Mouse (Mus musculus) midbrain, embryonic 15.5 days (tissue): ENCODE measurements around the gene 1700028J19Rik. TPM values are rescaled to one million over a fixed set of nuclear protein-coding genes. Genes with fewer than 3 reads are reported as not detected.
"Not testable (repeated sequence)": the region's sequence is repeated elsewhere in the genome, so short reads cannot be mapped to it uniquely, and the experiment has no call there.

Experiments used
- ATAC-seq: fragments of 200-750 bp; cut with Nextera tagmentation; replicated peaks from 2 replicates; pipeline ENCODE4 v1.8.0; 2017; ENCODE audit warnings: moderate TSS enrichment
- H3K27ac ChIP-seq: fragments of 300-500 bp; sonication (generic); 2 replicates; pipeline ENCODE4 v1.5.1; 2015; ENCODE audit warnings: mild to moderate bottlenecking, inconsistent platforms
- H3K27me3 ChIP-seq: fragments of 300-500 bp; sonication (generic); replicated peaks from 2 replicates; pipeline ENCODE4 v1.6.1; 2015; ENCODE audit warnings: inconsistent platforms
- H3K36me3 ChIP-seq: fragments of 300-500 bp; sonication (generic); replicated peaks from 2 replicates; pipeline ENCODE4 v1.6.1; 2015; ENCODE audit warnings: inconsistent platforms
- H3K4me1 ChIP-seq: fragments of 300-500 bp; sonication (generic); 2 replicates; pipeline ENCODE4 v1.6.1; 2015; ENCODE audit warnings: inconsistent platforms
- H3K4me2 ChIP-seq: fragments of 300-500 bp; sonication (generic); 2 replicates; pipeline ENCODE4 v1.6.1; 2015; ENCODE audit warnings: inconsistent platforms, mild to moderate bottlenecking, moderate library complexity
- H3K4me3 ChIP-seq: fragments of 300-500 bp; sonication (generic); 2 replicates; pipeline ENCODE4 v1.5.1; 2015; ENCODE audit warnings: mild to moderate bottlenecking, inconsistent platforms
- H3K9ac ChIP-seq: fragments of 300-500 bp; sonication (generic); 2 replicates; pipeline ENCODE4 v1.6.1; 2015; ENCODE audit warnings: mild to moderate bottlenecking, inconsistent platforms
- H3K9me3 ChIP-seq: fragments of 300-500 bp; sonication (generic); 2 replicates; pipeline ENCODE4 v1.6.1; 2016; ENCODE audit warnings: inconsistent platforms
- WGBS: fragments of 180-500 bp; shearing (Covaris S2); methylation state at CpG from one replicate; pipeline ENCODE4 v1.1.7; 2015; ENCODE audit warnings: mixed read lengths; 5-methylcytosine and 5-hydroxymethylcytosine counted together
- polyA plus RNA-seq: library from polyadenylated mRNA; unstranded; fragments of >200 nt; fragmentation: Nextera tagmentation; extraction: Ambion mirVana; gene quantifications from 2 replicates; pipeline ENCODE4 v1.2.1, GENCODE M21; 2015

Gene 1700028J19Rik
- polyA plus RNA-seq, 1 experiment from 2014 or later, result 1.4 TPM

DNA sequence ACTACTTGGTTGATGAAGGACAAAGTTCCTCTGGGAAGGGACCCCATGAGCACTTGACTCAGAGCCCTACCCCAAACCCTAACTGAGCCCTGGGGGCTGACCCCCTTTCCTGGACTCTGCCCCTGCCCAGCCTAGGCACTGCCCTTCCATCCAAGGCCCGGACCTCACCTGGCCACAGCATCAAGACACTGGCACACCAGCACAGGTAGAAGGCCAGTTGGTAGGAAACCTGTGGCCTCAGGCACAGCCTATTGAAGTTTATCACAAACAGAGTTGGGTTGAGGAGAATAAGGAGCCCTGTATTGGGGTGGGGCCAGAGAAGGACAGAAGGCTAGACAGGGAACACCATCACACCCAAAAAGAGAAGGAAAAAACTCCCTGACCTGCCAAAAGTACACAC, 53.0 kb downstream of the 1700028J19Rik start:
- ATAC-seq, result not testable (repeated sequence)
- WGBS, result 93% methylated on average over 1 of the region's 1 CpGs

DNA sequence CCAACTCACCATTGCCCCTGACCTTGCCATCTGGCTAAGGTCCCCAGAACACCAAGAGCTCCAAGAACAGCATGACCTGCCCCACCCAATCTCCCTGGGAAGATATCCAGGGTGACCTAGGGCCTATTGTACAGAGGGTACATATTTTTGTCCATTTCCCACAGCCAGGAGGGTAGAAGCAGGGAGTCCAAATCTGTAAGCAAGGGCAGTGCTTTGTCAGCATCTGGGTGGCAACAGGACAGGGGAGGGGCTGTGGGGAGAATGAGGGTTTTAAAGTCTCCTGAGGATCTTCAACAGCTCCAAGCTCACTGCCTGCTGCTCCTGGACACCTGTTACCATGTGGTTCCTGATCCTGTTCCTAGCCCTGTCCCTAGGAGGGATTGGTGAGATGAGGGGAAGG, 58.6 kb downstream of the 1700028J19Rik start, which contains the start of gene Klk1b24:
Klk1b24 (plus strand) TSS at position 301 of the 400 bp plus-strand sequence.
- not testable (repeated sequence) for H3K27ac ChIP-seq, H3K9me3 ChIP-seq, H3K36me3 ChIP-seq, H3K4me1 ChIP-seq, H3K4me3 ChIP-seq, H3K4me2 ChIP-seq, H3K9ac ChIP-seq, ATAC-seq, H3K27me3 ChIP-seq

More for the DNA sequence above, 53.0 kb downstream of the 1700028J19Rik start:
- not testable (repeated sequence) for H3K36me3 ChIP-seq, H3K4me2 ChIP-seq, H3K9me3 ChIP-seq, H3K27me3 ChIP-seq, H3K9ac ChIP-seq, H3K27ac ChIP-seq, H3K4me3 ChIP-seq, H3K4me1 ChIP-seq

DNA sequence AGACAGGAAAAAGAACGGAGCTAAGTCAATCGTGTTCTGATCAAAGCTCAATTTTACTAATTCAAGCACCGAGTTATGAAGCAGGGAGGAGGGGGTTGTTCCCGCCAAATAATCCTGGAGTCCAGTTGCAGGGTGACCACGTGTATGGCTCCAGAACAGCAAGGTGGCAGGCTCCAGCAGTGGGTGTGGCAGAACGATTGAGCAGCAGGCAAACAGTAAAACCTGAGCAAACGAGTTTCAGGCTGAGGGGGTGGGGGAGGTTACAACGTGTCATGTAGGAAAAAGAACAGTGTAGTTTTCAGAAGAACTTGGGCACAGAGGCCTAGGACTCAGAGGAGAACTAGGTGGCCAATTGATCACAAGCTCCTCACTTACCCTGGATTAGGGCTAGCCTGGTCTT, 60.0 kb downstream of the 1700028J19Rik start:
- H3K4me1 ChIP-seq, H3K36me3 ChIP-seq, H3K27ac ChIP-seq, H3K9ac ChIP-seq, ATAC-seq, H3K27me3 ChIP-seq, H3K4me2 ChIP-seq, H3K9me3 ChIP-seq, H3K4me3 ChIP-seq: not testable (repeated sequence)
- WGBS, result 76% methylated on average over 8 of the region's 8 CpGs

Other genes with a start within 250 kb of the 1700028J19Rik start
- gene Klk1b26, start 234.5 kb downstream of the 1700028J19Rik start, polyA plus RNA-seq, result not detected in 2 replicates
- gene Klk1b27, start 194.4 kb downstream of the 1700028J19Rik start, polyA plus RNA-seq, result not detected in 2 replicates
- not detected in 2 replicates for gene Klk1b21, start 144.4 kb downstream of the 1700028J19Rik start, polyA plus RNA-seq
- gene Klk1b22, start 134.0 kb downstream of the 1700028J19Rik start, polyA plus RNA-seq, result not detected in 2 replicates
- not detected in 2 replicates for gene Klk1b16, start 109.9 kb downstream of the 1700028J19Rik start, polyA plus RNA-seq
- not detected in 2 replicates for gene Klk1b24, start 58.5 kb downstream of the 1700028J19Rik start, polyA plus RNA-seq
- gene Klk1b3, start 48.5 kb downstream of the 1700028J19Rik start, polyA plus RNA-seq, result not detected in 2 replicates
- not detected in 2 replicates for gene Klk1b4, start 39.3 kb downstream of the 1700028J19Rik start, polyA plus RNA-seq
- not detected in 2 replicates for gene Klk1b5, start 30.8 kb downstream of the 1700028J19Rik start, polyA plus RNA-seq
- not detected in 2 replicates for gene Klk1, start 21.3 kb downstream of the 1700028J19Rik start, polyA plus RNA-seq
- not detected in 2 replicates for gene Gm36864, start 10.5 kb downstream of the 1700028J19Rik start, polyA plus RNA-seq
- gene 2410002F23Rik, start within 50 bp of the 1700028J19Rik start, polyA plus RNA-seq, result 232 and 240 TPM in 2 replicates
- gene Acp4, start 10.7 kb upstream of the 1700028J19Rik start, polyA plus RNA-seq, result 0.21 TPM in 1 of 2 replicates, not detected in the other
- not detected in 2 replicates for gene Gm15517, start 14.8 kb upstream of the 1700028J19Rik start, polyA plus RNA-seq
- 3.6 and 3.9 TPM in 2 replicates for gene Clec11a, start 60.2 kb upstream of the 1700028J19Rik start, polyA plus RNA-seq
- gene Shank1, start 63.6 kb upstream of the 1700028J19Rik start, polyA plus RNA-seq, result 39.8 and 46.5 TPM in 2 replicates
- gene Syt3, start 137.4 kb upstream of the 1700028J19Rik start, polyA plus RNA-seq, result 56.3 and 57.2 TPM in 2 replicates
- 2.1 and 2.6 TPM in 2 replicates for gene 1700008O03Rik, start 139.1 kb upstream of the 1700028J19Rik start, polyA plus RNA-seq
- gene Lrrc4b, start 182.3 kb upstream of the 1700028J19Rik start, polyA plus RNA-seq, result 16.7 and 18.1 TPM in 2 replicates
- gene Aspdh, start 218.7 kb upstream of the 1700028J19Rik start, polyA plus RNA-seq, result 5.8 and 6.0 TPM in 2 replicates
- gene Josd2, start 221.3 kb upstream of the 1700028J19Rik start, polyA plus RNA-seq, result 38.8 and 42.2 TPM in 2 replicates
- gene Emc10, start 249.8 kb upstream of the 1700028J19Rik start, polyA plus RNA-seq, result 145 and 162 TPM in 2 replicates
- gene Fam71e1, start 249.9 kb upstream of the 1700028J19Rik start, polyA plus RNA-seq, result 30.1 and 36.6 TPM in 2 replicates